Mouse (Mus musculus): ENCODE data around the gene Lurap1l.

The Lurap1l gene

DNA sequence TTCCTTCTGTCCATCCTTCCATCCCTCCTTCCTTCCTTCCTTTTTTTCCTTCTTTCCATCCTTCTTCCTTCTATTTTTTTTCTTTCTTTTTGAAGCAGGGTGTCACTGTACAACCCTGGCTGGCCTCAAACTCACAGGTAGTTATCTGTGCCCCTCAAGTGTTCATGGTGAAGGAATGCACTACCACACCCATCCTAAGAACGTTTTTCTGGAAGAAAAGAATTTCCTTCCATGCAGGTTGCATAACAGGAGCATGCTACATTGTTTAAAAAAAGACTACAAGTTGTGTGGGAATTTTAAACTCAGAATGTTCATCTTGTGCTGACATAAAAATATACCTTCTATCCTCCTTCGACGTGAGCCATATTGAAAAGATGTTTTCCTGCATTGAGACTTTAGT is 7.4 kb downstream of the Lurap1l start:
- DNase-seq (ENCODE audit: low spot score), result no peak

DNA sequence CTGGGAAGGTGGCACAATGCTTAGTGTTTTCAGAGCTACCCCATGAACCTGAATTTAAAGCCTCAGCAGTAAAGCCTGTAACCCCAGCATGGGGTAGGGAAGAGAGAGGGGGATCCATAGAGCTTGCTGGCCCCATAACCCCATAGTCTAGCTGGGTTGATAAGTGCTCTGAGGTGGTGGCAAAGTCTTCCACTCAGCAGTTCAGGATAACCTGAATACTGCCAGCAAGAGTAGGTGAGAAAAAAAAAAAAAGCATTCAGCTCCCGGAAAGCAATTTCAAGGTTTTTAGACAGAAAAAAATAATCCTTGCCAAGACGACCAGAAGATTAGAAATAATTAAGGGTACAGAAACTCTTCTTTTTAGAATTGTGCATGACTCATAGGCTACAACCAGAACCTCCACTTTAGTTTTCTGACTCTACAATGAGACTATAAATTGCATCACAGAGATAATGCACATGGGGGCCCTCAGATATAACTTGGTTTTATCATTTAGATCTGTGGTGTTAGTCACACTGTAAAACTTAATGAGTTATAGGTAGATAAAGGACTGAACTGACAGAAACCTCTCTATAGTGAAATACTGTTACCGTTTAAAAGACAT is 8.2 kb downstream of the Lurap1l start:
- DNase-seq (ENCODE audit: low spot score), result no peak

DNA sequence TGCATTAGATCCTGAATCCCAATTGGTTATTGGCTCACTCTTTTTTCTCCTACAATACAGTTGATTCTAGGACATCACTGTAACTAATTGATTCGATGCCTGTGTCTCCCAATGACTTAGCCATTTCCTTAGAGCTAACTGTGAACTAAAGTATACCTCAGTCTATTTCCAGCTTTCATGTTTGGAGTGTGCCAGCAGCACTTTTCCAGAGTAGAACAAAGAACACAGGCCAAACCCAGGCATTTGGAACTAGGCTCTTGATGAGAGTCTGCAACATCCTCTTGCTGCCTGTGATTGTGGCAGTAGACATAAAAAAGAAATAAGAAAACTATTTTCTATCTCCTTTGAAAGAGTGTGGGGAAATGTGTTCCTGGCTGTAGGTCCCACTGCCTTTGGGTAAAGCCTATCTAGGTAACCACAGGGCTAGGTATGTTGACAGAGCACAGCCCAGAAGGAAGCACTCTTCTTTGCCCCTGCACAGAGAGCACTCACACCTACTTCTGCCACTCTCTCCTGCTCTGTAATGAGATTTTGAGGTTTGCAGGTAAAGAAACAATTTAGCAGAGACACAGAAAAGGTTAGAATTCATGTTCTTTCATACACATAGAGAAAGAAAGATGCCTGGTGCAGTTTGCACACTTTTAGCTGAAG is 8.9 kb downstream of the Lurap1l start:
- no peak for DNase-seq (ENCODE audit: low spot score)

DNA sequence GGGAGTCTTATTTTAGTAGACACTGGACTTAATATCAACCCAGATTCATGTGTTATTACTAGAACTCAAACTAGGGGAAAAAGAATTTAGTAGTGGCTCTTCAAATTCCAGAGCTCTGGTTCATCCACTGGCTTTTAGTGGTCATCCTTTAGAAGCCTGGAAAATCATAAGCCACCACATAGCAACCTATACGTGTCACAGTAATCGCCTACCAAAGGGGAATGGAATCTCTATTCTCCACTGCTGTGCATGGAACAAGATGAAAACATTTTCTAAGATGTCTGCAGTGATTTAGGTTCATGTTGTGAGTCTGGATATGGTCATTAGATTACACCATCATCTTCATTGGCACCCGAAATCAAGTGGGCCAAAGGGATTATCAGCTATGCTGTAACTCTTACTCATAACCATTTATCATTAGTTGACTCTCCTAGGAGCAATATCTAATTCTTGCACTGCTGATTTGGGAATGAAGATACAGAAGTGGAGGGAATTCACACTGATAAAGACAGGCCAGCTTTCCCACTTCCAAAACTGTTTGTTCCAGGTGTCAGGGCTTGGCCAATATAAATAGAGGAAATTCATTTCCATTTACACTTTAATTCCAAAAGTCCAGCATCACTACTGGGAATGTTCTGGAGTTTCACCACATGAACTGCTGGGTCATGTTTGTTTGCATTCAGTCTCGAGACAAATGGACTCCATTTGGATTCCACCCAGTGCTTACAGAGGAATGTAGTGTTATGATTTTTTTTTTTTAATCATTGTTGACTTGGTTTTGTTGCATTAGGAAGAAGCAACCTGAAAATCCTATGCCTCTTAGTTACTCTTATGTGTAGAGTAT is 11.4 kb downstream of the Lurap1l start:
- DNase-seq (ENCODE audit: low spot score), result no peak

DNA sequence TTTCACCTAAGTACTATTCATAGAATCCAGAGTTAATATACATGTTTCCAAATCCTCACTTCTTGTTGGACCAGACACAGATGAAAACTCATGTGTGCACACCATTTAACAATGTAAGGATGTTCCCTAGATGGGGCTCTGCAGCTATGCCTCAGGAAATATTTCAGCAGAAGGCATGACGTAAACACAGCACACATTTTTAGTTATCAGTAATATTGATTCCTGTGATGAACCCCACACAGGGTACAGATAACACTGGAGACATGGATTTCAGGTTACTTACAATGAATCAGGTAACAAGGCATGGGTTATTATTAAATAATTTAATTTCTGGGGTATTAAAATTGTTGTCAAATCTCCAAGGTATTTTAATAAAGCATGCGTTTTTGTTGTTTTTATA is 12.2 kb downstream of the Lurap1l start:
- no peak for DNase-seq (ENCODE audit: low spot score)

DNA sequence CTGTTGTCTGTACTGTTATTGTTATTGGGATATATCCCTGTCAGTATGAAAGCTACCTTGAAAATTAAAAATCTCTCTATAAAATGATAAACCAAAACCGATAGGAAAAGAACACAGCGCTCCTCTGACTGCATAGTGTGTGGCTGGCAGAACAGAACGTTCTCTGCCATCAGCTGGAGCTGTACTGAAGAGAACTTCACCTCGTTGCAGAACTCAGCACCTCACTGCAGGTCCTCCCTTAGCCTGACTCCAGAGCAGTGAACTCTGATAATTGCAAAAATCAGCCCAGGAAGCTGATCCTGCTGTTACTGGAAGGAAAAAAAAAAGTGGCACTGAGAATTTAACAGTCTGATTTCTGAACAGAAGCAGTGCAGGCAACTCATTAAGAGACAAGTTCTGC is 14.4 kb downstream of the Lurap1l start:
- no peak for DNase-seq (ENCODE audit: low spot score)

- no peak for DNase-seq (ENCODE audit: low spot score)
Measured at GRCm38 (mm10) chr4:80925752-80926519, 15.5 kb downstream of the Lurap1l start.

DNA sequence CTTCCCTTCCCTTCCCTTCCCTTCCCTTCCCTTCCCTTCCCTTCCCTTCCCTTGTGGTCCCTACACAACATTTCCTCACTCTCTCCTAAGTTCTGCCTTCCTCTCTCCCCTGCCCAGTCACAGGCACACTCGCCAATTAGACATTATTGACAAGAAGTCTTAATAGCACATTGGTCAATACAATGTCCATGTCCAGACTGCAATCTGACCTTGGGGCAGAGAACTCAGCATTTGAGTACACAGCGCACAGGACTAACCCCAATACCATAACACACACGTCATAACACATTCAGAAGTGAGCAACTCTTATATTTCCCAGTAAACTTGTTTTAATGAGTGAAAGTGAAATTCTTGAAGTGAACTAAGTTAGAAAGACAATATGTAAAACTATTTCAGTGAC is 24.3 kb downstream of the Lurap1l start:
- DNase-seq (ENCODE audit: low spot score), result no peak

- no peak for DNase-seq (ENCODE audit: low spot score)
Measured at GRCm38 (mm10) chr4:80939115-80939514, 28.7 kb downstream of the Lurap1l start.

- no peak for DNase-seq (ENCODE audit: low spot score)
Measured at GRCm38 (mm10) chr4:80940946-80941345, 30.5 kb downstream of the Lurap1l start.

GRCm38 (mm10) chr4:80941978-80942377 is 31.5 kb downstream of the Lurap1l start:
- DNase-seq (ENCODE audit: low spot score), result peak; percentile 7

- DNase-seq (ENCODE audit: low spot score), result no peak
Measured at GRCm38 (mm10) chr4:80944605-80945004, 34.2 kb downstream of the Lurap1l start.

DNA sequence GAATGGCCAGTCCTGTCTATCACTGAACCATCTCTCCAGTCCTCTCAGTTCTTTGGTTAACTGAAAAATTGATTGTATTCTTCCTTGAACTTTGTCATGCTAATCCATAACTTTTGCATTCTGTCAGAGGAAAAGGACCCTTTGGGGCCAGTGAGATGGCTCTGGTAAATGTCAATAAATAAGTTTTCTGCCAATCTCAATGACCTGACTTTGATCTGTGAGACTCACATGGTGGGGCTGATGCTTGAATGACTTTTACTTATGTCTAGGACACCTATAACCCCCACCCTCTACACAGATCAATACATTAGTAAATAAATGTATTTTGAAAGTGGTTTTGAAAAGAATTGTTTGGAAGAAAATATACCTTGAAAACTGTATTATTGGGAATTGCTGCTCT is 38.7 kb downstream of the Lurap1l start:
- DNase-seq (ENCODE audit: low spot score), result no peak

DNA sequence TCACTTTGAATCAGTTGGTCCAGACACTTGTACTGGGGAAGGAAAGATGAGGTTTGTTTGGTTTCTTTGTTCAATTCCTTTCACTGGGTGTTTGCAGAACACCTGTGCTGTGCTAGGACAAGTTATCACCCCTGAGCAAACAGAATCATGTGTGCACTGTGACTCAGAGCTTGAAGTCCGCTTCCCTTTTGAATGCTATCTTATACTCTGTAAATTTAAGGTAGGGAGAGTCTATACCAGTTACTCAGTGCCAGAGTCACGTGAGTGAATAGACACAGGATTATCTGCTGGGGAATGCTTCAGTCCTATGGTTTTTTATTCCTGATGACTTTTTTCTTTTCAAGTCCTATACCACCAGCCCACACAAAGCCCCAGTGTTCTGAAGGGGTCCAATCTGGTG is 39.3 kb downstream of the Lurap1l start:
- DNase-seq (ENCODE audit: low spot score), result peak; percentile 73

DNA sequence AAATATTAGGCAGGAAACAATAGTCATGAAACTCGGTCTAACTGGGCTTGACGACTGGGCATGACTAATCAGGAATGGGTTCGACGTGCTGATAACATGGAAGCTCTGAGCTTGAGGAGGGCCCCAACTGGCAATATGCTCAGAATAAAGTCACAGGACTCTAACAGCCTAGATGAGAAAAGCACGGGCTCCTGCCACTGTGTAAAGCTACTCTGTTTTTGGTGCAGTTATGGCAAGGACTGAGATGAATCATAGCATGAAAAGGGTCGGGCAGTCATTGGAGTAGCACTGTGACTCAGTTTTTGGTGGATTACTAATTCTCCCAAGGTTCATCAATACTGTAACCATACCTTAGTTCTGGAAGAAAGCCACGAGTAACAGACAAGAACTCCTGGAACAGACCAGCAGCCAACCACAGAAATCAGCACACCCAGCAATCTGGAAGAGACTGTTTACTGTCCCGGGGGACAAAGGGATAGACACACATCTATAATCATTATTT is 39.9 kb downstream of the Lurap1l start:
- peak; percentile 31 for DNase-seq (ENCODE audit: low spot score)

- DNase-seq (ENCODE audit: low spot score), result no peak
Measured at GRCm38 (mm10) chr4:80952653-80953052, 42.2 kb downstream of the Lurap1l start.

DNA sequence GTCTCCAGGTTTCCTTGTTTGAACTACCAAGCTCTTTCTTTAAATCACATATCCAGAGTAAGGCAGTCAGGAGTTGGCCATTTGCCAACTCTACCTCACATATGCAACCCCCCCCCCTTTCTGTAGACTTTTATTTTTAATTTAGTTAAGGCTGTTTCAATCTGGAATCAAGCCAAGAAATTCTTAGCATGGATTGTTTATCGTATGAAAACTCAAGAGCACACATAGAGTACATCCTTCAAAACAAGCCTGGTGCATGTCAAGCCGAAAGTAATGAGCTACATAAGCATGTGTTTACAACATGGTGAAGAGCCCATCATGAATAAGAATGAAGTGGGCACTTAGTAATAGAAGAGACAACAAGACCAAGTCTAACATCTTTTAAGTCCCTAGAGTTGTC is 45.5 kb downstream of the Lurap1l start:
- no peak for DNase-seq (ENCODE audit: low spot score)

GRCm38 (mm10) chr4:80967526-80967925 is 57.1 kb downstream of the Lurap1l start:
- no peak for DNase-seq (ENCODE audit: low spot score)

- no peak for DNase-seq (ENCODE audit: low spot score)
Measured at GRCm38 (mm10) chr4:80971846-80972245, 61.4 kb downstream of the Lurap1l start.

DNA sequence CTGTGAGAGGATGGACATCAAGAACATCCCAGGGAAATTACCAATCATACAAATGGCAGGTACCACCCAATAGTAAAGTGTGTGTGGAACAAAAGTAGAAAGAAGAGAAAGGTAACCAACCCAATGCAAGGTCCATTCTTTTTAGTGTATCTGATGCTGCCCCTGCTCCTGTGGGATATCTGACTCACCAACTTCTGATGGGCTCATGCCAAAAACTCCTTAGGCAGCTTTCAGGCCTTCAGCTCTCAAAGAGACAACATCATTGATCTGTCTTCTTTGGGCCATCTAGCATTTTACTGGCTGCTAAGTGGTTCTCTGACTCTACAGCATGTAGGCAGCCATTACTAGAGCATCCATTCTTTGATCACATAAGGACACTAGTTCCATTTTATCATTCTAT is 63.5 kb downstream of the Lurap1l start:
- DNase-seq (ENCODE audit: low spot score), result no peak

DNA sequence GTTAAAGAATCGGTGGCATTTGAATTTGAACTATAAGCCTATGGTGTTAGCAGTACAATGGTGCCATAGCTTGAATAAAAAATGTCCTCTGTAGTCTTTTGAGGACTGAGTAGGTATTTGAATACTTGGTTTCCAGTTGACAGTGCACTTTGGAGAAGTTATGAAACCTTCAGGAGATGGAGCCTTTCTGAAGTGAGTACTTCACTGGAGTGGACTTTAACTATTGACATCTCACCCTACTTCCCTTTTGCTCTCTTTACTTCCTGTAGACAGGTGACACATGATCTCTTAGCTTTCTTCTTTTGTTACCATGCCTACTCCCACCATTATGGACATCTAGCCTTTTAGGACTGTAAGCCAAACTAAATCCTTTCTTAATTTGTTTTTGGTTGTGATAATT is 80.4 kb downstream of the Lurap1l start:
- no peak for DNase-seq (ENCODE audit: low spot score)

DNA sequence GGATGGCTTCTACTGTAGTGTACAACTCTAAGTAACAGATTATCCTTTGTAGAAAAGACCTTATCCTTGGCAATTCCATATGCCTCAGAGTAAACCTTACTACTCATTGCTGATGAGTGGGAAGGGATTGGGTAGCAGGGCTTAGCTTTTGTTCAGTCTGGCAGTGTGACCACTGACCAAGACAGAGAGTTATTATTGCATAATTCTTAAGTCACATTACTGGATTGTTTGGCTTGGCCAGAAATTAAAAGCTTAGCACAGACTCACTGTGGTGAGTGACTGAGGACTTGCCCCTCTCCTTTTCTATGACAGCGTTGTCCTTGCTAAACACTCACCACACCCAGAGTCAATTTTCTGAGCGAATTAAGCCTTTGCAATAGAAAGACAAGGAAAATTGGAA is 93.1 kb downstream of the Lurap1l start:
- no peak for DNase-seq (ENCODE audit: low spot score)

Measured in yolk sac, embryonic 10.5 days (tissue).